10 mouse cellular contexts compared by ENCODE assay signal in the genomic region with DNA sequence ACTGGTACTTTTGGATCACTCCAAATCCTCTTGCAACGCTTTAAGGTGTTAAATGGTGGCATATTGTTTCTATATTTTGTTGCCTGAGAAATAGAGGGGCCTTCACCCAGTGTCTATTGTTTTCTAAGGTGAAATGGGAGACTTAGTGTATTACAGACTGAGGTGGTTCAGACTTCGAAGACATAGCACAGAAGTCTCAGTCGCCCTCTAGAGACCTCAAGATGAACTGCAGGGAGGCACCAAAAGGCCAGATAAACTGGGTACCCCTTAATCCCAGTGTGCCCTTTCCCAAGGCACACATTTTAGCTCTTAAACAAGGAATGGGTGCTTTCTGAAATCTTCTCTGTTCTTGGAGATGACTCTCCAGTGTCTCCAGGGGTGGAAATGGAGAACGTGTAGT.
DNase-seq lines count a peak whose midpoint lies in the region; ATAC-seq lines count a peak whose summit lies in the region.
"Had no signal": no experiment of that assay in that cellular context is flagged by ENCODE, and none has a peak within 500 bp of the region (broad histone marks: within the 10 kb centered on the region; RNA-seq: fewer than 3 reads in every experiment).

No protein-coding gene starts in this region.

- peak; percentile 7 for DNase-seq in liver
- no peak for DNase-seq in liver, embryonic 11.5 days (ENCODE audit: low spot score)
- peak; percentile 14 for DNase-seq in T-cell, adult 2 months (ENCODE audit: low spot score)
- peak; percentile 20 for DNase-seq in cerebellum, adult 11-12 months
- peak; percentile 50 to 69 for DNase-seq in layer of hippocampus, postnatal 10 days (ENCODE audit: low spot score in 2 of 2)
- peak; percentile 33 for DNase-seq in ovary, postnatal 36 days (ENCODE audit: low spot score)
- DNase-seq in spleen, adult 12 weeks (ENCODE audit: low spot score), result no peak

- H3K4me2 ChIP-seq in liver, embryonic 11.5 days, result no peak overlapping the region
- H3K4me2 ChIP-seq in forebrain, embryonic 15.5 days (replicated peaks), result no peak overlapping the region
- H3K4me2 ChIP-seq: embryonic facial prominence, embryonic 15.5 days; limb, embryonic 12.5 days had no signal

- H3K4me1 ChIP-seq in liver, embryonic 11.5 days (replicated peaks; ENCODE audit: control insufficient read depth, insufficient read depth, low read length), result no peaks in the 10 kb centered on the region
- 0 out of 2 replicates have a peak, but pooled peaks cover 8% of the 10 kb centered on the region for H3K4me1 ChIP-seq in forebrain, embryonic 15.5 days

- H3K27ac ChIP-seq in liver, embryonic 11.5 days (ENCODE audit: low read depth, low read length), result no peak overlapping the region
- H3K27ac ChIP-seq in forebrain, embryonic 15.5 days (replicated peaks), result no peak overlapping the region
- H3K27ac ChIP-seq: embryonic facial prominence, embryonic 15.5 days; limb, embryonic 12.5 days had no signal

- H3K9ac ChIP-seq in liver, embryonic 11.5 days (ENCODE audit: low read depth, low read length), result no peak overlapping the region
- no peak overlapping the region for H3K9ac ChIP-seq in forebrain, embryonic 15.5 days (replicated peaks)
- H3K9ac ChIP-seq: embryonic facial prominence, embryonic 15.5 days; limb, embryonic 12.5 days had no signal

- no peaks in the 10 kb centered on the region for H3K9me3 ChIP-seq in liver, embryonic 11.5 days (ENCODE audit: control insufficient read depth, low read length)
- H3K9me3 ChIP-seq in forebrain, embryonic 15.5 days, result no peaks in the 10 kb centered on the region
- H3K9me3 ChIP-seq: embryonic facial prominence, embryonic 15.5 days; limb, embryonic 12.5 days had no signal

- H3K36me3 ChIP-seq in liver, embryonic 11.5 days (ENCODE audit: control insufficient read depth, insufficient read depth, low read length), result no peaks in the 10 kb centered on the region
- no peaks in the 10 kb centered on the region for H3K36me3 ChIP-seq in forebrain, embryonic 15.5 days
- H3K36me3 ChIP-seq: embryonic facial prominence, embryonic 15.5 days; limb, embryonic 12.5 days had no signal

- 15% methylated on average over 4 of the region's 4 CpGs for WGBS in liver, embryonic 11.5 days
- WGBS in forebrain, embryonic 15.5 days, result 19% methylated on average over 4 of the region's 4 CpGs

- no peaks in the 10 kb centered on the region for H3K27me3 ChIP-seq in liver, embryonic 11.5 days (replicated peaks; ENCODE audit: control insufficient read depth, insufficient read depth, low read length)
- H3K27me3 ChIP-seq in forebrain, embryonic 15.5 days, result no peaks in the 10 kb centered on the region
- H3K27me3 ChIP-seq: embryonic facial prominence, embryonic 15.5 days; limb, embryonic 12.5 days had no signal

- no peak overlapping the region for H3K4me3 ChIP-seq in liver, embryonic 11.5 days (ENCODE audit: low read depth, low read length)
- no peak overlapping the region for H3K4me3 ChIP-seq in forebrain, embryonic 15.5 days
- H3K4me3 ChIP-seq: embryonic facial prominence, embryonic 15.5 days; limb, embryonic 12.5 days had no signal

- ATAC-seq in liver, embryonic 11.5 days (replicated peaks; ENCODE audit: low FRiP score), result no peak
- 0 out of 2 replicates have a peak, but pooled peaks have one; percentile 35 for ATAC-seq in forebrain, embryonic 15.5 days (replicated peaks)

Comparison
In these comparisons a context has a peak if more than half of its experiments do, and no peak if none do; other contexts are left out.
1. DNase-seq: peak in liver (single experiment), T-cell, adult 2 months (single experiment), cerebellum, adult 11-12 months (single experiment), layer of hippocampus, postnatal 10 days (2 of 2) and ovary, postnatal 36 days (single experiment); none in liver, embryonic 11.5 days (single experiment) and spleen, adult 12 weeks (single experiment).